Mouse (Mus musculus): Measurements from ENCODE around the gene Slc38a3. TPM values are rescaled to one million over a fixed set of nuclear protein-coding genes. Genes with fewer than 3 reads are reported as not detected.

Gene Slc38a3
- polyA plus RNA-seq, 2 experiments = 19.7 to 23.5 TPM

GRCm38 (mm10) chr9:107695441-107696105 lies 26.2 kb upstream of the Slc38a3 start:
- Histone ChIP-seq H3K4me3 (ENCODE audit: insufficient read depth in 1 of 2, low read depth in 2 of 2, low read length in 2 of 2) (no peak overlapping the region), H3K9me3 (ENCODE audit: control insufficient read depth, low read length) (no peaks in the 10 kb centered on the region), H3K4me1 (replicated peaks; ENCODE audit: control insufficient read depth in 2 of 2, insufficient read depth in 2 of 2, low read length in 1 of 2) (peaks cover 0 to 2% of the 10 kb centered on the region in 2 experiments; a peak in 1 of 4 replicates), H3K4me2 (ENCODE audit: low read depth) (no peak overlapping the region), H3K27ac (no peak overlapping the region), H3K27me3 (ENCODE audit: control insufficient read depth, insufficient read depth, low read length) (no peaks in the 10 kb centered on the region), H3K9ac (replicated peaks) (no peak overlapping the region), H3K36me3 (replicated peaks; ENCODE audit: control insufficient read depth, insufficient read depth, low read depth) (no peaks in the 10 kb centered on the region)
- 69% methylated on average over 12 of the region's 12 CpGs for WGBS (ENCODE audit: insufficient replicate concordance)
- DNase-seq (ENCODE audit: low read depth in 3 of 3, low spot score in 3 of 3) (no peak), ATAC-seq (ENCODE audit: insufficient read depth) (no peak)
- TF ChIP-seq EP300 (IDR thresholded peaks at IDR 0.05; ENCODE audit: low read depth) (no peak), CTCF (IDR thresholded peaks at IDR 0.05; ENCODE audit: low read depth) (no peak)

- Histone ChIP-seq H3K27me3 (ENCODE audit: control insufficient read depth, insufficient read depth, low read length) (no peaks in the 10 kb centered on the region), H3K27ac (no peak overlapping the region), H3K9ac (replicated peaks) (no peak overlapping the region), H3K4me1 (replicated peaks; ENCODE audit: control insufficient read depth in 2 of 2, insufficient read depth in 2 of 2, low read length in 1 of 2) (peaks cover 0 to 2% of the 10 kb centered on the region in 2 experiments; a peak in 1 of 4 replicates), H3K36me3 (replicated peaks; ENCODE audit: control insufficient read depth, insufficient read depth, low read depth) (no peaks in the 10 kb centered on the region), H3K9me3 (ENCODE audit: control insufficient read depth, low read length) (no peaks in the 10 kb centered on the region), H3K4me2 (ENCODE audit: low read depth) (no peak overlapping the region), H3K4me3 (ENCODE audit: insufficient read depth in 1 of 2, low read depth in 2 of 2, low read length in 2 of 2) (no peak overlapping the region)
- TF ChIP-seq EP300 (IDR thresholded peaks at IDR 0.05; ENCODE audit: low read depth) = no peak
- TF ChIP-seq CTCF (IDR thresholded peaks at IDR 0.05; ENCODE audit: low read depth) = no peak
- WGBS (ENCODE audit: insufficient replicate concordance) = 58% methylated on average over 7 of the region's 7 CpGs
- no peak for ATAC-seq (ENCODE audit: insufficient read depth)
- DNase-seq (ENCODE audit: low read depth in 3 of 3, low spot score in 3 of 3) = no peak
These were observed 25.3 kb upstream of the Slc38a3 start for GRCm38 (mm10) chr9:107694627-107695026.

- no peak overlapping the region for H3K4me2 ChIP-seq (ENCODE audit: low read depth)
- no peak for TF ChIP-seq EP300 (IDR thresholded peaks at IDR 0.05; ENCODE audit: low read depth)
- no peak; the same call in 1 of the 2 replicates for TF ChIP-seq CTCF (IDR thresholded peaks at IDR 0.05; ENCODE audit: low read depth)
- no peaks in the 10 kb centered on the region for H3K36me3 ChIP-seq (replicated peaks; ENCODE audit: control insufficient read depth, insufficient read depth, low read depth)
- DNase-seq (ENCODE audit: low read depth in 3 of 3, low spot score in 3 of 3) = no peak
- no peaks in the 10 kb centered on the region for H3K9me3 ChIP-seq (ENCODE audit: control insufficient read depth, low read length)
- H3K4me1 ChIP-seq (replicated peaks; ENCODE audit: control insufficient read depth in 2 of 2, insufficient read depth in 2 of 2, low read length in 1 of 2) = 0 out of 4 replicates have a peak, but pooled peaks cover 0 to 2% of the 10 kb centered on the region in 2 experiments
- H3K27me3 ChIP-seq (ENCODE audit: control insufficient read depth, insufficient read depth, low read length) = no peaks in the 10 kb centered on the region
- H3K9ac ChIP-seq (replicated peaks) = no peak overlapping the region
- H3K4me3 ChIP-seq (ENCODE audit: insufficient read depth in 1 of 2, low read depth in 2 of 2, low read length in 2 of 2) = no peak overlapping the region
- 50% methylated on average over 4 of the region's 4 CpGs for WGBS (ENCODE audit: insufficient replicate concordance)
- no peak for ATAC-seq (ENCODE audit: insufficient read depth)
- H3K27ac ChIP-seq = no peak overlapping the region
These were observed 24.2 kb upstream of the Slc38a3 start for GRCm38 (mm10) chr9:107693433-107693987.

- ATAC-seq (ENCODE audit: insufficient read depth) (no peak), DNase-seq (ENCODE audit: low read depth in 3 of 3, low spot score in 3 of 3) (no peak)
- no peak for TF ChIP-seq CTCF (IDR thresholded peaks at IDR 0.05; ENCODE audit: low read depth)
- no peak for TF ChIP-seq EP300 (IDR thresholded peaks at IDR 0.05; ENCODE audit: low read depth)
- WGBS (ENCODE audit: insufficient replicate concordance) = 40% methylated on average over 5 of the region's 5 CpGs
- Histone ChIP-seq H3K4me1 (replicated peaks; ENCODE audit: control insufficient read depth in 2 of 2, insufficient read depth in 2 of 2, low read length in 1 of 2) (0 out of 4 replicates have a peak, but pooled peaks cover 0 to 2% of the 10 kb centered on the region in 2 experiments), H3K9me3 (ENCODE audit: control insufficient read depth, low read length) (no peaks in the 10 kb centered on the region), H3K4me3 (ENCODE audit: insufficient read depth in 1 of 2, low read depth in 2 of 2, low read length in 2 of 2) (no peak overlapping the region), H3K27me3 (ENCODE audit: control insufficient read depth, insufficient read depth, low read length) (no peaks in the 10 kb centered on the region), H3K9ac (replicated peaks) (no peak overlapping the region), H3K36me3 (replicated peaks; ENCODE audit: control insufficient read depth, insufficient read depth, low read depth) (no peaks in the 10 kb centered on the region), H3K4me2 (ENCODE audit: low read depth) (no peak overlapping the region), H3K27ac (no peak overlapping the region)
These were observed 23.5 kb upstream of the Slc38a3 start for GRCm38 (mm10) chr9:107692785-107693184.

- no peaks in the 10 kb centered on the region; the same call in 1 of the 2 replicates for H3K27me3 ChIP-seq (ENCODE audit: control insufficient read depth, insufficient read depth, low read length)
- no peak overlapping the region for H3K27ac ChIP-seq
- no peak overlapping the region for H3K4me3 ChIP-seq (ENCODE audit: insufficient read depth in 1 of 2, low read depth in 2 of 2, low read length in 2 of 2)
- no peak overlapping the region for H3K4me2 ChIP-seq (ENCODE audit: low read depth)
- 38% methylated on average over 8 of the region's 8 CpGs for WGBS (ENCODE audit: insufficient replicate concordance)
- ATAC-seq (ENCODE audit: insufficient read depth) = no peak
- no peaks in the 10 kb centered on the region for H3K4me1 ChIP-seq (replicated peaks; ENCODE audit: control insufficient read depth in 2 of 2, insufficient read depth in 2 of 2, low read length in 1 of 2)
- no peak overlapping the region for H3K9ac ChIP-seq (replicated peaks)
- no peak for DNase-seq (ENCODE audit: low read depth in 3 of 3, low spot score in 3 of 3)
- TF ChIP-seq CTCF (IDR thresholded peaks at IDR 0.05; ENCODE audit: low read depth) (no peak), EP300 (IDR thresholded peaks at IDR 0.05; ENCODE audit: low read depth) (no peak)
- no peaks in the 10 kb centered on the region for H3K9me3 ChIP-seq (ENCODE audit: control insufficient read depth, low read length)
- no peaks in the 10 kb centered on the region for H3K36me3 ChIP-seq (replicated peaks; ENCODE audit: control insufficient read depth, insufficient read depth, low read depth)
These were observed 21.1 kb upstream of the Slc38a3 start for GRCm38 (mm10) chr9:107690391-107690790.

All from liver, embryonic 14.5 days (tissue).